Mouse (Mus musculus): ENCODE results near the gene Gpr4.
A peak's percentile ranks its signal among the peaks of the same experiment; 100 is the strongest.

Gene Gpr4

GRCm38 (mm10) chr7:19194676-19195075 lies 17.7 kb upstream of the Gpr4 start:
- peak; percentile 70 for DNase-seq (ENCODE audit: low read depth, low spot score)

DNA sequence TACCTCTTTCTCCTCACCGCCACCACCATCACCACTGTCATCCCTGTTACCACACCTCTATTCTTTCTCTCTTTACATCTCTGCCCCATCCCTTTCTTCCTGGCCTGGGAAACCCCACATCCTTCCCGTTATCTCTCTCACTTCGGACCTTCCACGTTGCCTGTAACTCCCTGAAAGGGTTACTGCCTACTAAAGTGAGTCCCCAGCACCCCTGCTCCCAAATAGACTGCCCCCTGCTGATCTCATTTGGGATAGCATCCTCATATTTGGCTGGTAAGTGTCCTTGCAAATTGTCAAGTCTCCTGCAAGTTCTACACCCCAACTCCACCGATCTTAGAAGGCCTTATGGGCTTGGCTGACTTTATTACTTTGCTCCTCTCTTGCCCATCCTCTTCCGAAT lies 15.7 kb upstream of the Gpr4 start:
- DNase-seq (ENCODE audit: low read depth, low spot score): peak; percentile 85

GRCm38 (mm10) chr7:19197985-19198384 lies 14.4 kb upstream of the Gpr4 start:
- DNase-seq (ENCODE audit: low read depth, low spot score): peak; percentile 80

DNA sequence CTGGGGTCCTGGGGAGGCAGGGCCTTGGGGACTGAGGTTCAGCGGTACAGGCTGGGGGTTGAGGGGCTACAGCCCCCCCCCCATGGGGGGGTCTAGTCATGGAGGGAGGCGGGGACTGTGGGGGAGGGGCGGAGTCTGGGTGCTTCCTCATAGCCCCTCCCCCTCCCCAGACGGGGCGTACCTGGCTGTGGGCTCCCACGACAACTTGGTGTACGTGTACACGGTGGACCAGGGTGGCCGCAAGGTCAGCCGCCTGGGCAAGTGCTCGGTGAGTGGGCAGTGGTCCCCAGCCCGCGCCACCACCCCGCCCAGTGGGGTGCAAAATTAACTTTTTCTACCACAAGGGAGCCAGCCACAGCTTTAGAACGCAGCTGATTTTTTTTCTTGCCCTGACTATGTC lies 10.7 kb upstream of the Gpr4 start:
- DNase-seq (ENCODE audit: low read depth, low spot score): no peak

GRCm38 (mm10) chr7:19202065-19202850 lies 10.1 kb upstream of the Gpr4 start:
- peak; percentile 99 for DNase-seq (ENCODE audit: low read depth, low spot score)

- peak; percentile 65 for DNase-seq (ENCODE audit: low read depth, low spot score)
These were observed 4.0 kb upstream of the Gpr4 start for GRCm38 (mm10) chr7:19208201-19208910.

DNA sequence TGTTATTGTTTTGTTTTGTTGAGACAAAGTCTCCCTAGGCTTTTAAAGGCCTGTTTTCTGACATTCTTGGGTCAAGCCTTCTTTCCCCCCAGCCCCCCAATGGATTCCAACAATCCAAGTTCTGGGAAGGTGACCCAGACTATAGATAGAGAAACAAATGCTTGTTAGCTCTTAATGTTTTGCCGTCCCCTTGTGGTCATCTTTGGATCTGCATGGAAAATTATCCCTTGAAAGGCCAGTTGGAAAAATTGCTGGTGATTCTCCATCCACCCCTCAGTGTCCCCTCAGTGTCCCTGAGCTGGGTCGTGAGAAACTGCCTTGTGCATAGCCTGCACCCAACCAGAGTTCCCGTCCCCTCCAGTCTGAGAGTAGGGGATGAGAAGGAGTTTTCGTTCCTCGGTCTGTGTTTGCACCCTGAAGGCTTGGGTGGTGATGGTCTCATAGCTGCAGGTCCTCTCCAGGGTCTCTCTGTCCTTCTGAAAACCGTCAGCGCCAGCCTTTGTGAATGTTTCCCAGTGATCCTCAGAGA lies 3.3 kb upstream of the Gpr4 start:
- peak; percentile 85 for DNase-seq (ENCODE audit: low read depth, low spot score)

DNA sequence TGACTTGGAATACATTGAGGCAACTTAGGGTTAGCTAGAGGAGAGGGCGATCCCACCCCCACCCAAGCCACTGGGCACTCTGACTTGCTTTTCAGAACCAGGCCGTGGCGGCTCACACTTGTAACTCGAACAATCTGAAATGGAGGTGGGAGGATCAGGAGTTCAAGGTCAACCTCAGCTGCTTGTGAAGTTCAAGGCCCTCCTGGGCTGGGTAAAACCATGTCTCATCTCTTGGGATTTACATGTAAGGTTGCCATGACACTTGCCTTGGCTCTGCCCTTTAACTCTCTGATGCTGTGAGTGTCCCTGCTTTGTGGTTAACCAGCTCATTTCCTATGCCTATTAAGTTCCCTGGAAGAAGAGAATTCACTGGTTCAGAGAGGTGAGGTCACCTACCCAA lies 2.8 kb upstream of the Gpr4 start:
- peak; percentile 87 for DNase-seq (ENCODE audit: low read depth, low spot score)

GRCm38 (mm10) chr7:19210010-19210409 lies 2.3 kb upstream of the Gpr4 start:
- DNase-seq (ENCODE audit: low read depth, low spot score): peak; percentile 90

- peak; percentile 92 for DNase-seq (ENCODE audit: low read depth, low spot score)
These were observed 1.2 kb upstream of the Gpr4 start for GRCm38 (mm10) chr7:19211041-19211675.

- no peak for DNase-seq (ENCODE audit: low read depth, low spot score)
These were observed 1.0 kb downstream of the Gpr4 start for GRCm38 (mm10) chr7:19213385-19213784.

- DNase-seq (ENCODE audit: low read depth, low spot score): no peak
These were observed 2.0 kb downstream of the Gpr4 start for GRCm38 (mm10) chr7:19214369-19214768.

GRCm38 (mm10) chr7:19214940-19215339 lies 2.6 kb downstream of the Gpr4 start:
- no peak for DNase-seq (ENCODE audit: low read depth, low spot score)

- no peak for DNase-seq (ENCODE audit: low read depth, low spot score)
These were observed 5.2 kb downstream of the Gpr4 start for GRCm38 (mm10) chr7:19217492-19217891.

GRCm38 (mm10) chr7:19217944-19218343 lies 5.6 kb downstream of the Gpr4 start:
- no peak for DNase-seq (ENCODE audit: low read depth, low spot score)

- no peak for DNase-seq (ENCODE audit: low read depth, low spot score)
These were observed 7.7 kb downstream of the Gpr4 start for GRCm38 (mm10) chr7:19220061-19220460.

DNA sequence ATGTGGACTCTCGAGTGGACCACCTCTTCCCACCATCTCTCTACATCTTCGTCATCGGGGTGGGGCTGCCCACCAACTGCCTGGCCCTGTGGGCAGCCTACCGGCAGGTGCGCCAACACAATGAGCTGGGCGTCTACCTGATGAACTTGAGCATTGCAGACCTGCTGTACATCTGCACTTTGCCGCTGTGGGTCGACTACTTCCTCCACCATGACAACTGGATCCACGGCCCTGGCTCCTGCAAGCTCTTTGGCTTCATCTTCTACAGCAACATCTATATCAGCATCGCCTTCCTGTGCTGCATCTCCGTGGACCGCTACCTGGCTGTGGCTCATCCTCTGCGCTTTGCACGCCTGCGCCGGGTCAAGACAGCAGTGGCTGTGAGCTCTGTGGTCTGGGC lies 9.9 kb downstream of the Gpr4 start:
- DNase-seq (ENCODE audit: low read depth, low spot score): no peak

GRCm38 (mm10) chr7:19222875-19223274 lies 10.5 kb downstream of the Gpr4 start:
- no peak for DNase-seq (ENCODE audit: low read depth, low spot score)

GRCm38 (mm10) chr7:19224933-19225332 lies 12.6 kb downstream of the Gpr4 start:
- no peak for DNase-seq (ENCODE audit: low read depth, low spot score)

GRCm38 (mm10) chr7:19226817-19227797 lies 14.8 kb downstream of the Gpr4 start:
- DNase-seq (ENCODE audit: low read depth, low spot score): no peak

Data from R1 (cell line).